Mouse (Mus musculus): ENCODE results near the gene Schip1. TPM values are rescaled to one million over a fixed set of nuclear protein-coding genes. Genes with fewer than 3 reads are reported as not detected.

Schip1 gene
- polyA plus RNA-seq, 1 experiment, result 29.5 TPM

DNA sequence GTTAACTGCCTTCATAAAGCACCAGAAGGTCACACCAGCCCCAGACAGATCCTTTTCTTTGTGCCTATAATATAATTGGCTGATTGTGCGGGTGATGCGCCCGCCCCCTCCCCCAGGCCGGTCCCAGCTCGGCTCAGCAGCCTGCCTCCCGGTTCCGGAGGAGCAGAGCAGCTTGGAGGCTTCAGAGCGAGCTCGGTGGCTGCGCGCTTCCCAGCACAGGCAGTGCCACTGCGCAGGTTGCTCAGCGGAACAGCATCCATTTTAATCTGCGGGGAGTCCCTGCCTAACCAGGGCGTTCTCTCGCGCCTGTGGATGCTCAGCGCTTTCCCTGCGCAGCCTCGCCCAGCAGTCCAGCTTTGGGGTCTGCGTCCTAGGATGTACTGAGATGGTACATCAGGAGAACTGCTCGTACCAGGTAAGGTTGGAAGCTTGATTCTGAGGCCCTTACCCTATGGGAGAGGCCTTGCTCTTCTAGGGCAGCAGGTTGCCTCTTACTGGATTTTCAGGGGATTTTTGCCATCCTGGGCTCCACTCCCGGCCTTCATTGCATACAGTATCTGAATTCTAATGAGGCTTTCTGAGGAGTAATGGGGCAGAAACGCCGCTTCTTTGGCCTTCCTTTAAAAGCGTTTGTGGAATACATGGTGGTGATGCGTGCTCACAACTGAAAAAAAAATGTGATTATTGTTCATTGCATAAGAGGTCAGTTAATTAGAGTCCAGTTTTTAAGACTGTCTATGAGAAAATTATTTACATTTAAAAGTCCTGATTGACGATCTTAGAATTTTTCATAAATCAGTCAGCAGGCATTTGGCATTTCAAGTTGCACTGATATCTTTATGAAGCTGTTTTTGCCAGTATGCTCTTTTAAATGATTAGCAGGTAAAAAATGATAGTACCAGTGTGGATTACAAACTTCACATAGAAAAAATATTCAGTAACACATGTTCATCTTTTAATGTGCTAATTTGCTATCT is 507.9 kb downstream of the Schip1 start:
- TF ChIP-seq CTCF (IDR thresholded peaks at IDR 0.05; ENCODE audit: insufficient read depth, low read length), result no peak
- peak; percentile 48; the same call in 1 of the 2 replicates for TF ChIP-seq POLR2A (IDR thresholded peaks at IDR 0.05; ENCODE audit: borderline replicate concordance, extremely low read depth, low read depth, low read length)
- DNase-seq, result no peak
- Histone ChIP-seq H3K4me3 (replicated peaks; ENCODE audit: extremely low read depth, low read depth, low read length) (peak overlapping the region; percentile 67), H3K4me1 (ENCODE audit: control insufficient read depth, insufficient read depth, low read length) (peaks cover 10% of the 10 kb centered on the region)
- 48% methylated on average over 28 of the region's 28 CpGs for WGBS

DNA sequence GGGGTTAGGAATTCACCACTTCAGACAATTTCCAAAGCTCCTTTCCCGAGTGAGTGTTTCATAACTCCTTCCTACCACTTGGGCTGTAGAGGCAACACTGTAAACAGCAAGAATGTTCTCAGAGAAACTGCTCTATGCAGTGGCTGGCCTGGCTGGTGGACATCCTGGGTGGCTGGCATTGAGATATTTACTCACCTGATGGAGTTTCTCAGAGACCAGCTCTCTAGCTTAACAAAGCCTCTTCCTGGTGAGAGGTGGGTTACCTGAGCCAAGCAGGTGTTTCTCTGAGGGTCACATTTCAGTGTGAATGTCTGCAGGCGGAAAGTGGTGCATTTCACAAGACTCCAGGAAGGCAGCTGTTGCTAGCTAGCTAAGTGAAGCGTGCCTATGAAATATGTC is 508.6 kb downstream of the Schip1 start:
- TF ChIP-seq CTCF (IDR thresholded peaks at IDR 0.05; ENCODE audit: insufficient read depth, low read length) (no peak), POLR2A (IDR thresholded peaks at IDR 0.05; ENCODE audit: borderline replicate concordance, extremely low read depth, low read depth, low read length) (no peak)
- WGBS, result 52% methylated on average over 3 of the region's 3 CpGs
- H3K4me1 ChIP-seq (ENCODE audit: control insufficient read depth, insufficient read depth, low read length), result peaks cover 10% of the 10 kb centered on the region
- H3K4me3 ChIP-seq (replicated peaks; ENCODE audit: extremely low read depth, low read depth, low read length), result no peak overlapping the region
- peak; percentile 55 for DNase-seq

DNA sequence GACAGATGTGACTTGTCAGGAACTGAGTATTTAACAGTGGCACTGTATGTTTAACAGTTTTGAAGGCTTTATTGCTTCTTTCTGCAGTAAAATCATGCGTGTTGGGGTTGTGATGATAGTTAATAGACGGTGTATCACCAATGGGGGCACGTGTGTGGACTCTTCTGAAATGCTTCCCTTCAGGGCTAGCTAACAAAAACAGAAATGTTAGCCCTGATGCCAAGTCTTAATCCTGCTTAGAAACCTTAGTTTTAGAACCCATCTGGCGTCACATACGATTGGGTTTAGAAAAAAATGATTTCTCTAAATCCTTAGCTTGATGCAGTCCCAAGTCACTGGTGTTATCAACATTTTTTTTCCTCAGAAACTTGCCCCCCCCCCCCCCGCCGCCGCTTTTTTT is 509.5 kb downstream of the Schip1 start:
- Histone ChIP-seq H3K4me1 (ENCODE audit: control insufficient read depth, insufficient read depth, low read length) (peaks cover 10% of the 10 kb centered on the region), H3K4me3 (replicated peaks; ENCODE audit: extremely low read depth, low read depth, low read length) (no peak overlapping the region)
- DNase-seq, result no peak
- 47% methylated on average over 8 of the region's 8 CpGs for WGBS
- TF ChIP-seq POLR2A (IDR thresholded peaks at IDR 0.05; ENCODE audit: borderline replicate concordance, extremely low read depth, low read depth, low read length) (no peak), CTCF (IDR thresholded peaks at IDR 0.05; ENCODE audit: insufficient read depth, low read length) (no peak)

DNA sequence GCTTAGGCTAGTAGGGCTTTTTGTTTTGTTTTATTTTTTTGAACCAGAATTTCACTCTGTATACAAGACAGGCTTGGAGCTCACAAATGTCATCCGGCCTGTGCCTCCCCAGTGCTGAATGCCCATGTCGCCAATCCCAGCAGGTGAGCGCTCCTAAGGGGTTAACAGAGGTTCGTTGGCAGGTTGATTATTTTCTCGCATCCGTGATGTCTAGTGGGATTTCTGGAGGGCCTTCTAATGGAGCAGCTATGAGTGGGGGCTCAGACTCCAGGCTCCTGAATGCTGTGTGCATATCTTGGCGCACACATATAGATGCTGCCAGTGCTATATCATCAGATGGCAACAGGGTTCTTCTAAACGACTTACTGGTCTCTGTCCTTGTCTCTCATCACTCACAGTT is 510.0 kb downstream of the Schip1 start:
- Histone ChIP-seq H3K4me3 (replicated peaks; ENCODE audit: extremely low read depth, low read depth, low read length) (no peak overlapping the region), H3K4me1 (ENCODE audit: control insufficient read depth, insufficient read depth, low read length) (peaks cover 10% of the 10 kb centered on the region)
- TF ChIP-seq POLR2A (IDR thresholded peaks at IDR 0.05; ENCODE audit: borderline replicate concordance, extremely low read depth, low read depth, low read length), result no peak
- TF ChIP-seq CTCF (IDR thresholded peaks at IDR 0.05; ENCODE audit: insufficient read depth, low read length), result no peak
- DNase-seq, result no peak
- WGBS, result 77% methylated on average over 8 of the region's 8 CpGs

DNA sequence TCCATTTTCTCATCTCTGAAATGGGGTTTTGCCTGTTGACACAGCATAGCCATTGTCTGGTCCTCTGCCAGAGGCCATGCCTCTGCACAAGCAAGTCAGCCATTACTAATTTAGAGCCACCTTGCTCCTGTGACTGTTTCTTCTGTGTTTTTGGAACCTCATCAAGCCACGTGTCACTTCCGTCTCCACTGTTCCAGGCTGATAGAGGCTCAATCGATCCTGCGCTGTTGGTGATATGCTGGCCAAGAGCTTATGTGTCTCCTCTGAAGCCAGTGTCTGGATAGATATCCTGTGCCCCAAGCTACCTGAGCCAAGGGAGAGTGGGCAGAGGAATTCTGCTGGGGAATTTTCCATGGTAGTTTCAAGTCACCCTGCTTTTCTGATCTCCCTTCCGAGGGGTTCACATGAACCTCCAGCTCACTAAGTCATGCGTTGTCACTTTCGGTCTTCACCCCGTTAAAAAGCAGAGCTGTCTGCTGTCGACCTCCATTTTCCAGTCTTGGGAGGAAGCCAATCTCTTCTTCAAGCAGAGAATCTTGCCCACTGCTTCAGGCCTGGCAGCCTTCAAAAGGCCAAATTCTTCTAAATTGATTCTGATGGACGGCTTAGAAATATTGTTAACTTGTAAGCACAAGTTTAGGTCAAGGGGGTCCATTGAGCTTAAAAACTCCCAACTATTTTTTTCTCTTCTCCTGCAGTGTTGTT is 511.2 kb downstream of the Schip1 start:
- peaks cover 10% of the 10 kb centered on the region for H3K4me1 ChIP-seq (ENCODE audit: control insufficient read depth, insufficient read depth, low read length)
- 71% methylated on average over 10 of the region's 10 CpGs for WGBS
- DNase-seq, result no peak
- TF ChIP-seq POLR2A (IDR thresholded peaks at IDR 0.05; ENCODE audit: borderline replicate concordance, extremely low read depth, low read depth, low read length) (no peak), CTCF (IDR thresholded peaks at IDR 0.05; ENCODE audit: insufficient read depth, low read length) (no peak)
- H3K4me3 ChIP-seq (replicated peaks; ENCODE audit: extremely low read depth, low read depth, low read length), result no peak overlapping the region

DNA sequence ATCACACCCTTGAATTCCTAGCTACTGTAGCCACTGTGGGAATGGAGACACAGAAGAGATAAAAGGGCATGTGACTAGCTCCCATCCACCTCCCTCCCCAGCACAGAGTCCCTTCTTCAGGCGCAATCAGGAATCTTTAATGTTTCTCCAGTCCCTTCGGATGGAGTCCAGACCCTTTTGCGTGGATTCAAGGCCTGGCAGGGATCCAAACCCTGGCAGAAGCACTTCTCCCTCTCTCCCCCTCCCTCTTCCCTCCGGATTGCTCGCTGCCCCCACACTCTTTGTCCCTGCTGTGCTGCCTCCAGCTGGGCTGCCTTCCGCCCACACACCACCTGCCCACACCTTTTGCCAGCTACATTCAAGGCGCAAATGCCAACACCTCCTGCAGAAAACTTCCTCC is 511.8 kb downstream of the Schip1 start:
- no peak for DNase-seq
- 32% methylated on average over 7 of the region's 7 CpGs for WGBS
- peaks cover 10% of the 10 kb centered on the region for H3K4me1 ChIP-seq (ENCODE audit: control insufficient read depth, insufficient read depth, low read length)
- TF ChIP-seq POLR2A (IDR thresholded peaks at IDR 0.05; ENCODE audit: borderline replicate concordance, extremely low read depth, low read depth, low read length) (no peak), CTCF (IDR thresholded peaks at IDR 0.05; ENCODE audit: insufficient read depth, low read length) (no peak)
- no peak overlapping the region for H3K4me3 ChIP-seq (replicated peaks; ENCODE audit: extremely low read depth, low read depth, low read length)

DNA sequence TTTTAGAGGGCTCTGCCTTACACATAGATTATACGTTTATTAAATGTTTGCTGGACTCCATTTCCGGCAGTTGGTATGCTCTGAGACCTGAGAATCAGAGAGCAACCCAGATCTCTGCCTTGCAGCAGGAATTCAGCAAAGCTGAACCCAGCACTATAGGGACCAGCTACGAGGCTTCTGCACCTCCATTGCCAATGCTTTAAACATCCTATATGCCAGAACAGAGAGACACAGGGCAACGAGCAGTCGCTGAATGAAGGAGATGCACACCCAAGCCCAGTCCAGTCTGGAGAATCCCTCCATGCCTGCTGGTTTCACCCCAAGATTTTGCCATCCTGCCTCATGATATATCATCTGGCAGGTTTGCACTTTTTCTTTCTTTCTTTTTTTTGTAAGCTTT is 512.3 kb downstream of the Schip1 start:
- DNase-seq, result no peak
- Histone ChIP-seq H3K4me3 (replicated peaks; ENCODE audit: extremely low read depth, low read depth, low read length) (no peak overlapping the region), H3K4me1 (ENCODE audit: control insufficient read depth, insufficient read depth, low read length) (peaks cover 10% of the 10 kb centered on the region)
- 78% methylated on average over 5 of the region's 5 CpGs for WGBS
- TF ChIP-seq POLR2A (IDR thresholded peaks at IDR 0.05; ENCODE audit: borderline replicate concordance, extremely low read depth, low read depth, low read length), result no peak
- TF ChIP-seq CTCF (IDR thresholded peaks at IDR 0.05; ENCODE audit: insufficient read depth, low read length), result no peak

DNA sequence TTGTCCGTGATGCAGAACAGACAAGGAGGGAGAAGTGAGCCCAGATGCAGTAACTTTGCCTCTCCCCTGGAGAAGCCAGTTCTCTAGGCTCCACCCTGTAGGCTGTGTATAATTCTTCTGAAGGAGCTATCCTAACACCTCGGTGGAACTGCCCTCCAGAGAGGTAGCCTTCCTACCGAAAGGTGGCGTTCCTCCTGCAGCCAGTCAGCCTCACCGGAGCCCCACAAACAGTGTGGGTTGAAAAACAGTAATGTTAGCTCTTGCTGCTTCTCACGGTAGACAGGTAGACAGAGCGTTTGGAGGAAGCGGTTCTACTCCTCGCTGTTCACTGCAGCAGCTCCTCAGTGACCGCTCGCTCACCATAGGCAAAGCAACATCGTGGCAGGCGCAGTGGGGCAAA is 517.0 kb downstream of the Schip1 start:
- no peak for DNase-seq
- WGBS, result 83% methylated on average over 13 of the region's 13 CpGs
- peaks cover 5% of the 10 kb centered on the region; the same call in 1 of the 2 replicates for H3K4me1 ChIP-seq (ENCODE audit: control insufficient read depth, insufficient read depth, low read length)

DNA sequence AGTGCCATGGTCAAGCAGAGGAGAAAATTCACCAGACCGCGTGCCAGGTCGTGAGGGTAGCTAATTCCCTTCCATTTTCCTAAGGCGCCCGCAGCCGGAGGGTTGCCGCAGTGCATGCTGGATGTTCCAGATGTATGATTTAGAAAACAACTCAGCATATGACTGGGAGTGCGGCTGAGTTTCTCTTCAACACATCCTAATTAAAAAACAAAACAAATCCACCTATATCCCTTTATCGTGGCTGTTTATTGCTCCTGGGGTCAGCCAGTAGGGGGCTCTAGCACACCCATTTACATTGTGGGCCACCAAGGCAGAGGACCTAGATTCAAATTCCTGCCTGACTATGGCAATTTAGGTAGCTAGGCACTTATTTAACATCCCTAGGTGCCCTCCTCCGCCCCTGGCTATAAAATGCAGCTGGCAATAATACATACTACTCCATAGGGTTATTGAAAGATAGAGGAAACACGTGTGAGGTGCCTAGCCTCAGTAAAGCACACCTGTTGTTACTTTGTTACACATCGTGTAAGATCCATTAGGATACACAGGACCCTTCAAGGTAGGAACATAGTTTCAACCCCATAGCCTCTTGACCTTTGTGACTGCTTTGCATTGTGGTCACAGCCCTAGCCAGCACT is 517.6 kb downstream of the Schip1 start:
- no peak for TF ChIP-seq POLR2A (IDR thresholded peaks at IDR 0.05; ENCODE audit: borderline replicate concordance, extremely low read depth, low read depth, low read length)
- TF ChIP-seq CTCF (IDR thresholded peaks at IDR 0.05; ENCODE audit: insufficient read depth, low read length), result peak; percentile 25; the same call in 1 of the 2 replicates
- Histone ChIP-seq H3K4me3 (replicated peaks; ENCODE audit: extremely low read depth, low read depth, low read length) (no peak overlapping the region), H3K4me1 (ENCODE audit: control insufficient read depth, insufficient read depth, low read length) (peaks cover 5% of the 10 kb centered on the region; the same call in 1 of the 2 replicates)
- WGBS, result 79% methylated on average over 12 of the region's 12 CpGs
- DNase-seq, result no peak

More for the DNA sequence above, 517.0 kb downstream of the Schip1 start:
- no peak overlapping the region for H3K4me3 ChIP-seq (replicated peaks; ENCODE audit: extremely low read depth, low read depth, low read length)
- TF ChIP-seq POLR2A (IDR thresholded peaks at IDR 0.05; ENCODE audit: borderline replicate concordance, extremely low read depth, low read depth, low read length) (no peak), CTCF (IDR thresholded peaks at IDR 0.05; ENCODE audit: insufficient read depth, low read length) (no peak)

All from lung, adult 2 months (tissue).